Mouse (Mus musculus): ENCODE data around the gene Agpat2.

- TF ChIP-seq POLR2A (IDR thresholded peaks at IDR 0.05; ENCODE audit: insufficient read depth, low read depth, low read length) (no peak), CTCF (IDR thresholded peaks at IDR 0.05; ENCODE audit: insufficient read depth, low read depth, low read length) (no peak)
These were observed 56.7 kb downstream of the Agpat2 start for GRCm38 (mm10) chr2:26547481-26547880.
